Mouse (Mus musculus) thymus, postnatal 4 days (tissue): ENCODE data around the gene Moap1.

ENCODE experiments used
- DNase-seq: peaks from one replicate; pipeline ENCODE4 v3.0.0; 2021

Gene Moap1

GRCm38 (mm10) chr12:102743589-102744574 is at the start of gene Moap1, which contains the start of gene Tmem251:
Moap1 (minus strand) TSS chr12:102743661.
Tmem251 (plus strand) TSS chr12:102743762.
- DNase-seq: peak; percentile 90

GRCm38 (mm10) chr12:102787927-102788326 is 44.5 kb upstream of the Moap1 start:
- DNase-seq: peak; percentile 74

GRCm38 (mm10) chr12:102785593-102785985 is 42.1 kb upstream of the Moap1 start:
- DNase-seq: no peak

- no peak for DNase-seq
Measured at GRCm38 (mm10) chr12:102784899-102785592, 41.6 kb upstream of the Moap1 start.

- DNase-seq: no peak
Measured at GRCm38 (mm10) chr12:102782841-102783240, 39.4 kb upstream of the Moap1 start.

GRCm38 (mm10) chr12:102779452-102779851 is 36.0 kb upstream of the Moap1 start:
- peak; percentile 49 for DNase-seq

- no peak for DNase-seq
Measured at GRCm38 (mm10) chr12:102778151-102778550, 34.7 kb upstream of the Moap1 start.

GRCm38 (mm10) chr12:102776035-102776434 is 32.6 kb upstream of the Moap1 start:
- DNase-seq: no peak

GRCm38 (mm10) chr12:102772676-102773075 is 29.2 kb upstream of the Moap1 start:
- no peak for DNase-seq

- no peak for DNase-seq
Measured at GRCm38 (mm10) chr12:102771601-102772000, 28.1 kb upstream of the Moap1 start.

GRCm38 (mm10) chr12:102769000-102769399 is 25.5 kb upstream of the Moap1 start:
- DNase-seq: peak; percentile 50

GRCm38 (mm10) chr12:102763696-102764095 is 20.2 kb upstream of the Moap1 start:
- no peak for DNase-seq

- no peak for DNase-seq
Measured at GRCm38 (mm10) chr12:102761668-102762067, 18.2 kb upstream of the Moap1 start.

- no peak for DNase-seq
Measured at GRCm38 (mm10) chr12:102758936-102759335, 15.5 kb upstream of the Moap1 start.

GRCm38 (mm10) chr12:102758403-102758756 is 14.9 kb upstream of the Moap1 start, which contains the start of gene Gm20604:
Gm20604 (minus strand) TSS chr12:102758672.
- DNase-seq: no peak

GRCm38 (mm10) chr12:102757689-102758402 is 14.4 kb upstream of the Moap1 start, which contains the start of the genes Gm28051, Gon7 and Ubr7:
Gm28051 (minus strand) TSS chr12:102757765.
Gon7 (minus strand) TSS chr12:102757803.
Ubr7 (plus strand) TSS chr12:102757967.
- DNase-seq: peak; percentile 96

GRCm38 (mm10) chr12:102757055-102757688 is 13.7 kb upstream of the Moap1 start:
- DNase-seq: no peak

- peak; percentile 75 for DNase-seq
Measured at GRCm38 (mm10) chr12:102756304-102756703, 12.8 kb upstream of the Moap1 start.

- DNase-seq: no peak
Measured at GRCm38 (mm10) chr12:102748256-102748655, 4.8 kb upstream of the Moap1 start.

GRCm38 (mm10) chr12:102744839-102745238 is 1.4 kb upstream of the Moap1 start:
- no peak for DNase-seq

- no peak for DNase-seq
Measured at GRCm38 (mm10) chr12:102743036-102743588, 349 bp downstream of the Moap1 start.

GRCm38 (mm10) chr12:102742056-102742455 is 1.4 kb downstream of the Moap1 start:
- DNase-seq: no peak
